Mouse (Mus musculus) erythroblast, embryonic 14.5 days (primary cell): ENCODE results near the gene Lrrc23.

Experiments used
- GATA1 ChIP-seq: IDR thresholded peaks from 2 replicates; pipeline ENCODE4 v1.6.1; 2012; ENCODE audit warnings: low read length, inconsistent platforms, mixed read lengths
- TAL1 ChIP-seq: IDR thresholded peaks from 3 replicates; pipeline ENCODE4 v1.6.1; 2012; ENCODE audit warnings: low read length, inconsistent platforms, mixed read lengths

GRCm38 (mm10) chr6:124779984-124780416 is 473 bp upstream of the Lrrc23 start:
- TF ChIP-seq GATA1 (no peak), TAL1 (no peak)
